Mouse (Mus musculus): Measurements from ENCODE around the gene Vps37b.

The Vps37b gene

DNA sequence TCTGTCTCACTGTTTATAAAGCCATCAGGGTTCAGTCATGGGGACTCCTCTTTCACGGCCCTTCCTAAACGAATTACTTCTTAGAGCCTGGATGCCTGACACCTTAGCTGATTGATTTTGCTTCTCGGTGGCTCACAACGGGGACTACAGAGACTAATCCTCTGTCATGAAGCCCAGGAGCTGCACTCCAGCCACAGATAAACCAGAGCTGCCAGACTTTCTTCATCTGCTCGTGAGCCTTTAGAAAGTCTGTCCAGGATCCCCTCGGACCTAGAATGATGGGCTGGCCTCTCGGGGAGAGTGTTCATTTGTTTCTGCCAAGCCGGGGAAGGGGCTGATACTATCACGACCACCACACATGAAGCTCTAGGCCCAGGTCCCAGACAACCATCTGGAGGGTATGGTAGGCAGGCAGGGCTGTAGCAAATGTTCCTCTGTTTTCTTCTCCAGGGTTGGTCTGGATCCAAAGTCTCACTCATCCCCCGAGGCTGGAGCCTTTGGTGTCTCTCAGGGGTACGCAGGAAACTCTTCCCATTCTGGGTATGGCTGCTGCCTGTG, 13.5 kb upstream of the Vps37b start:
- no peak for DNase-seq (ENCODE audit: low read depth)

DNA sequence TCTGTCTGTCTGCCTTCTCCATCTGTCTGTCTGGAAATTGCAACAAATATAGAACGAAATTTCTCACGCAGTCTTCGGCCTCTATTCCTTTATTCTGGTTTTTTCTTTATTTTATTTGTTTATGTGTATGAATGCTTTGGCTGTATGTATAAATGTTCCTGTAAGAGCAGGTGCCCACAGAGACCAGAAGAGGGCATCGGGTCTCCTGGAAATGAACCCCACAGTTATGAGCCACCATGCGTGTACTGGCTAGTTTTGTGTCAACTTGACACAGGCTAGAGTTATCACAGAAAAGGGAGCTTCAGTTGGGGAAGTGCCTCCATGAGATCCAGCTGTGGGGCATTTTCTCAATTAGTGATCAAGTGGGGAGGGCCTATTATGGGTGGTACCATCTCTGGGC, 11.9 kb upstream of the Vps37b start:
- DNase-seq (ENCODE audit: low read depth), result no peak

DNA sequence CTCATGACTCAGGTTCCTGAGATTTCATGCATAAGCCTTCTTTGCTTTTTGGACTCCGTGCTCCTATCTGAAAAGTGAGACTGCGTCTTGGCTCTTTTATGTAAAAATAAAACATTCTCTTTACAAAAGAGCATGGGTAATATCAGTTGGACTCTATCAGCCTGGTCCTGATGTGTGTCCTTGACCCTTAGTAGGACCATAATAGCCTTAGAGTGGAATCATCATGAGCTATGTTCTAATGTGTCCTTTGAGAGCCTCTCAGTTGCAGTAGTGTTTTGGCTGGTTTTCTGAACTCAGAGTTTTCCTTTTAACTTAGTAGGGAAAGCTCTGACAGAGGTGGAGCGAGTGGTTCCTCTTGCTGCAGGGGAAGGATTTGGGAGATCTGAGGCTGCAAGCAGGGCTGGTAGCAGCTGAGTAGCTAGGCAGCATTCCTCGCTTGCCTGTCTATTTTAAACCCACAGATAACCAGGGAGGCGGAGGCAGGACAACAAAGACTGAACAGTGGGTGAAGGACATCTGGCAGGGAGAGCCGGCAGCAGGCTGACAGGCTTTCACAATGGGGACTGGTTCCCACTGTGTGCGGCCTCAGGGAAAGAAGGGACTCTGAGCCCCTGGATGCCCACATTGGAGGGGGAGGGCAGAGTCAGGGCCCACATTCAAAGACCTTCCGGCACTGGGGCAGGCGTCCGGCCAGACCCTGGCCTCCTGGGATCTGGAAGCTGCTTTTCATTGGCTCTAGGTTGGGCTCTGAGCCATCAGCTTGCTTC, 11.3 kb upstream of the Vps37b start:
- no peak for DNase-seq (ENCODE audit: low read depth)

DNA sequence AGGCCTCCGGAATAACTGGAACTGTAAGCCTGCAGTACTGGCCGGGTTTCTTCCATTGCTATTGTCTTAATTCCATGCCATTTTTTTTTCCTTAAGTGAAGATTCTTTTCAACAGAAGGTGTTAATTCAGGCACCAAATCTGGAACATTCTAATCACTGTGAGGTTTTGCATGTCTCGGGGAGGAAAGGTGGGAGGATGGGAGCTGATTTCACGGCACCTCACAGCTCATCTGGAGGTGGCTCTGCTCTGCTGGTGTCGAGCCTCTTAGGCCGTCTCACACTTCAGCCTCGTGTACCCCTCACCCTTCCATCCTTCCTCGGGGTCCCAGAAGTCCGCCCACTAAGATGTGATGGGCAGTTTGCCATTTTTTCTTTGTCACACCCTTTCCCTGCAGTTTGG, 9.0 kb upstream of the Vps37b start:
- no peak for DNase-seq (ENCODE audit: low read depth)

DNA sequence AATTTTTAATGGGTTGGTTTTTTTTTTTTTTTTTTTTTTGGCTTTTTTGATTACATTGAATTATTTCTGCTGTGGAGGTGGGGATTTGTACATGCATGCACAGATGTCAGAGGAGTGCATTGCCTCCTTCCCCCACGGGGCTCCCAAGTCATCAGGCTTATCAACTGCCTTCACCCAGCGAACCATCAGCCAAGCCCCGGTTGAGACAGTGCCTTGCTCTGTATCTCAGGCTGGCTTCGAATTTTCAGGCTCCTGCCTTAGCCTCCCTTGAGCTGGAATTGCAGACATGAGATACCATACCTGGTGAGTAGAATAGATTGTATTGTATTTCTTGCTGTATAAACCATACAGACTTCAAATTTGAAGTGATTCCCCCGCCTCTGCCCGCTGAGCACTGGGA, 7.5 kb upstream of the Vps37b start:
- DNase-seq (ENCODE audit: low read depth), result no peak

DNA sequence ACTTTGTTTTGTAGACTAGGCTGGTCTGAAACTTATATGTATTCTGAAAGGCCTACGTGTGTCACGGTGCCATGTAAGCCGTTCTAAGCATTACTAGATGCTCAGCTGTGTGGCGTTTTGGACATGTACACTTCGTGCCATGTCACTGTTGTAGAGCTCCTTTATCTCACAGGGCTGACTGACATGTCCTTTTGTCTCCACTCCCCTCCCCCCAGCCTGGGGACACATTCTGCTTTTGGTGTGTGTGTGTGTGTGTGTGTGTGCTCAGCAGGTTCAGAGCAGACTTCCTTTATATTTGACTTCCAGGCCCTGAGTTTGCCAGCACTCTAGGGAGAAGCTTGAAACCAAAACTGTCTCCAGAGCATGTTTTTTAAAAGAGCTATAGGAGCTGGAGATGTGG, 4.8 kb upstream of the Vps37b start:
- no peak for DNase-seq (ENCODE audit: low read depth)

DNA sequence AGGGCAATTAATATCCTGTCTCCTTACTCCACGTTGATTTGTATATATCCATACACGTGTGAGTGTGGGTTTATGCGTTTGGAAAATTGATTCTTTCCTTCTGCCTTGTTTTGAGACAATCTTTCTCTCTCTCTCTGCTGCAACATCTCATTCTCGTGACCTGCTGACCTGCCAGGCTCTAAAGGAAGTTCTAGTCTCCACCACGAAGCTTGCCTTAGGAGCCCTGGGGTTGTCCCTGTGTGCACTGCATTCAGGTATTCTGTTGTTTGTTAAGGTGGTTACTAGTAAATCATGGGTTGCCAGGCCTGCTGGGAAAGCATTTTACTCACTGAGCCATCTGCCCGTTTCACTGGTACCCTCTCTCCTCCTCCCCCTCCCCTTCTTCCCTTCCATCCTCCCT, 4.3 kb upstream of the Vps37b start:
- no peak for DNase-seq (ENCODE audit: low read depth)

DNA sequence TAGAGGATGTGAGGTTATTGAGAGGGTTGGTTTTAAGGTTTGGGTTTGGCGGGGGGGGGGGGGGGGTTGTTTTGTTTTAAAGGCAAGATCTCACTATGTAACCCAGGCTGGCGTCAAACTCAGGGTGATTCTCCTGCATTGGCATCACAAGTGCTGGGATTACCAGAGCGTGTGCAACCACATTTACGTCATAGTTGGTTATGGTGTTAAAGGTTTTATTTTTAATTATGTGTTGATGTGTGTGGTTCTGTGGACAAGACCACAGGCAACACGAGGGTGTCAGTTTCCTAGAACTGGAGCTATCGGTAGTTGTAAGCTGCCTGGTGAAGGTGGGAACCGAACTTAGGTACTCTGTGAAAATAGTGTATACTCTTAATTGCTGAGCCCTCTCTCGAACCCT, 3.7 kb upstream of the Vps37b start:
- DNase-seq (ENCODE audit: low read depth), result no peak

DNA sequence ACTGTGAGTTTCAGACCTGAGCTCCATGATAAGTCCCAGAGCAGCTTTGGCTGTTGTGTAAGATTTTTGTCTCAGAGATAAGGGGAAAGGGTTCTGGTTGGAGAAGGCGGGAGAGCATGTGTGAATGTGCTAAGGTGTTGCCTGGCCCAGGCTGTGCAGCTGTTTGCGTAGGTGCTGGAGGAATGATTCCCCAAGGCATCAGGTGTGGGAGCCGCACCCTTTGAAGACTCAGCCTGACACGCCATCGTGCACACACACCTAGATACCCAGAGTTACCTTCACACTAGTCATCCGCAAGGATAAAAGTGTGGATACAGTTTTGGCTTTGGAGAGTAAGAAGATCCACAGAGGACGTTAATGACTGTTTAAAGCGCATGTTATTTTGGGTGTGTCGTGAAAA, 3.3 kb upstream of the Vps37b start:
- DNase-seq (ENCODE audit: low read depth), result no peak

DNA sequence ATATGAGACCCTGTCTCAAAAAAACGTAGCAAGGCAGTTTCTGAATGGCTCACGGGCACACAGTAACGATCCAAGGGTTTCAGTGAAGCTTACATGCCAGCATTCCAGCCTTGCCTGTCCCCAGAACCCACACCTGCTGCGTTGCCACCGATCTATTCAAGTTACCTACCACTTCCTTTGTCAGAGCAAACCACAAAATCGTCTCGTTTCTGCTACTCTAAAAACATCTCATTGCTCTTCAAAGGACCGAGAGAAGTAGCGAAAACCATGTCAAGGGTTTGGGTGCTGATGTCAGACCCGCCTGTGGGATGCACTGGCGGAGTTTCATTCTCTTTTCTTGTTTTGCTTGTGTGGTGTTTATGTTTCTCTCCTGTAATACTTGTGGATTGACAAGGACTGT, 2.4 kb upstream of the Vps37b start:
- no peak for DNase-seq (ENCODE audit: low read depth)

DNA sequence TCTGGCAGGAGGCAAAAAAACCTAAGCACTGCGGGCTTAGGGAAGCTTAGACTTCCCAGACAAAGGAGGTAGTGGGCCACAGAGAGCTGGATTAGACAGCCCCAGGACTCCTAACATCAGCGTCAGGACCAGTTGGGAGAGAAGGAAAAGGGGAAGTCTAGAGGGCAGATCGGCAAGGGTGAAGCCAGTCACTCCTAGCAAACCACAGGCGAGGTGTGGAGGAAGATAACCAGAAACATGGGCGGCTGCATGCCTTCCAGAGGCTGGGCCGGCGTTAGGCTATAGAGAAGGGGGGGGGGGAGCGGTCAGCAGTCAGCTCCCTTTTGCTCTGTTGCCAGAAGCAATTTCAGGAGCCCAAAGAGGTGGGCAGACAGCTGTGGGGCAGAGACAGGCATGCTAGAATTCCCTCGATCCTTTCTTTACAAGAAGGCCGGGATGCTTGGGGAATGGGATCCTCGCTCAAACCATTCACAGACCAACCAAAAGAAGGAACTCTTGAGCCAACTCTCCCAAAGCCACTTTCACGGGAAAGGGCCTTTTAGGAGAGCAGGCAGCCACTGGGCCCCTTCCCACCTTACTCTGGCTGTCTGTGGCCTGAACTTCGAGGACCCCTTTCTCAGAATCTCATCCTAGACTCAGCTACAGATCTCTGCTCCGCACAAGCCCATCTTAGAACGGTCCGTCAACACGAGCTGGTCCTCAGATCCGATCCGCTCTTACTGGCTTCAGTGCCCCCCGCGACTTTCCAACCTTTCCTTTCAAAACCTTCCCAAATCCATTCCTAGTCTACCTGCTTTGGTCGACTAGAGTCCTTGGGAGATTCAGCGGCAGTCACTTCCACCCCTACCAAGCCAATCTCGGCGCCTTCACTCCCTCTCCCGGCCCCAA, 758 bp downstream of the Vps37b start:
- no peak for DNase-seq (ENCODE audit: low read depth)

DNA sequence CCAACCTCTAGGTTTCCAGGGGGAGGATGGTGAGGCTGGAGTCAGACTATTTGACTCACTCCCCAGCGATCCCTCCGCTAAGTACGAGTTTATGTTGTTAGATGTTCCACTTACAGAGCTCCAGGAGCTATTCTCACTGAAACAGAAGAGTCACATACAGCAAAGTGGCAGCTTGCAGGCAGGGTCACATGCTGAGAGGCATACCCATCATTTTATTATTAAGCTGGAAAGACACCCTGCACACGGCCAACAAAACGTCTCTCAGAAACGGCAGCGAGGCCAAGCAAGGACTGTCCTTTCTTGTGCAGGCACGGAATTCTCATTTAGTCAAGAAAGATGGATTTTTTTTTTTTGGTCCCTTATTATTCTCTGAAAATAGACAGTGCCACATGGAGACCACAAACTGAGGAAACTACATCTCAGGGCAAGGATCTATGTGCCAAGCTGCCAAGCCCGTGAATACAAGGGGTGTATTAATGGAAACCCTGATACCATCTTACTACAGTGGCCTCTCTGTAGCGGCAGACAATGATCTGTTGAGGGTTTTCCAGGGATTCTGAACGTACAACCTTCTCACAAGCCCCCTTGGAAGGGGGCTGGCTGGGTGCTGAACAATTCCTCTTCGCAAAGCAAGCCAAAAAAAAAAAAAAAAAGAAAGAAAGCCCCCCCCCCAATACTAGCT, 1.5 kb downstream of the Vps37b start:
- no peak for DNase-seq (ENCODE audit: low read depth)

DNA sequence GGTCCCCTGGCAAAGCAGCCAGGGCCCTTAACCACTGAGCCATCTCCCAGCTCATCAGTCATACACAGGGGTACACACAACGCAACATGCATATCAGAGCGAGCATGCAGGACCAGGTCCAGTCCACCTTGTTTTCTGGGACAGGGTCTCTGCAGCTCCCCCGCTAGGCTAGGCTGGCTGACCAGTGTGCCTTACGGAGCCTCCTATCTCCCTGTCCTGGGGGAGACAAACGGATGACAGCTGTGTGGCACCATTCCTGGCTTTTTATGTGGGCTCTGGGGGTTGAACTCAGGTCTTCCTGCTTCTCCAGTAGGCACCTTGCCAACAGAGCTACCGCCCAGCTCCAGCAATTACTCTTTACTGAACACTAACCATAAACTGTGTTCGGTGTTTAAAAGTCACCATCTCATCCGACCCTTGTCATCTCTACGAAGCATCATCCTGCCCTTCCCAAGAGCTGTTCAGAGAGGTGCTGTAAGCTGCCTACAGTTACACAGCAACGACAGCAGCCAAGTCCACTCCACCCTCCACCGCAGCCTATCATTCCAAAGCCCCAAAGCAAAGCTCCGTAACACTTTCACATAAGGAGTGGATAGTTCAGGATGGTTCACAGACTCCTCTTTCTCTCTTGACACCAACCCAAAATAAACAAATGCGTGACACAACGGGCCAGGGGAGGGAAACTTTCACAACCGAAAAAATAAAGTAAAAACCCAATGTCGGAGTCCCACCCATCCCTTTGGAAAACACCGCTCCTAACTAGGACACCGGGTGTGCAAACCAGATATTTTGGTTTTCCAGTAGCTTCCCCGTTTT, 2.6 kb downstream of the Vps37b start:
- no peak for DNase-seq (ENCODE audit: low read depth)

DNA sequence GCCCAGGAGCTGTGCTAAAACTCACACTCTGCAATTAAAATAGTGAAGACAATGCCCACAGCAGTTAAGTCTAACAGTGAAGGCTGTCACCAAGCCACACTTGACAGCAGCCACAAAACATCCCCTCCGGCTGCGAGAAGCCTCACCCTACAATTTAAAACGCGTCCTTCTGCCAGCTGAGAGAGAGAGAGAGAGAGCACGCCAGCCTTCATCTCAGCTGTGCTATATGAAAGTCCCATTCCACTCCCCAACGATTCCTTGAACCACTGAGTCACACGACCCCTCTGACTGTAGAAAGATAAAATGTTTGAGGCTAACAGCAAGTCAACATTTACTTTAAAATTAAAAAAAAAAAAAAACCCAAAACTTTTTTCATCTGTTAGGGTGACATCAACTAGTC, 3.4 kb downstream of the Vps37b start:
- no peak for DNase-seq (ENCODE audit: low read depth)

DNA sequence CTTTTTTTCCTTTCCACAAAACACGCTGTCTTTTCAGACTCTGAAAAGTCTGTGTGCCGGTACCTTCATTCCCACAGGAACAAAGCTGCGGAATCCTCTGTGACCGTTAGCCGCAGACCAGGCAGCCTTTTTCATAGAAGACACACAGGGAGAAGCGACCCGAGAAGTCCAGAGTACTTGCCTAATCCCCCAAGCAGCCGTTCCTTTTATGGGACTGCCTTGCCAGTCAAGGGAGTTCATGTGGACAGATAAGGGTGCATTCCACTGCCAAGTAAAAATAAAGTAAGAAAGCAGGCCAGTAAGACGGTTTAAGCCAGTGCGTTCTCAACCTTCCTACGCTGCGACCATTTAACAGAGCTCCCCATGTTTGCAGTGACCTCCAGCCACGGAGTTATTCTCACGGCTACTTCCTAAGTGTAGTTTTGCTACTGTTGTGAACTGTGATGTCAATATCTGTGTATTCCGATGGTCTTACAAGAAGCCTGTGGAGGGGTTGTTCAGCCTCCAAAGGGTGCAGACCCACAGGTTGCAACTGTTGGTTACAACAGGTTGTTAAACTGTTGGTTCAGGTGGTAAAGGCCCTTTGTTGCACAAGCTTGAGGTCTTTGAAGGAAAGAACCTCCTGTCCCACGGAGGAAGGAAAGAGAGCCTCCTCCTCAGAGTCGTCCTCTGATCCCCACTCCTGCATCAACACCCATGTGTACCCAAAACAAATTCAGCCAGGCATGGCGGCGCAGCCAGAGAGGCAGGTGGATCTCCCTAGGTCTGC, 4.2 kb downstream of the Vps37b start:
- no peak for DNase-seq (ENCODE audit: low read depth)

DNA sequence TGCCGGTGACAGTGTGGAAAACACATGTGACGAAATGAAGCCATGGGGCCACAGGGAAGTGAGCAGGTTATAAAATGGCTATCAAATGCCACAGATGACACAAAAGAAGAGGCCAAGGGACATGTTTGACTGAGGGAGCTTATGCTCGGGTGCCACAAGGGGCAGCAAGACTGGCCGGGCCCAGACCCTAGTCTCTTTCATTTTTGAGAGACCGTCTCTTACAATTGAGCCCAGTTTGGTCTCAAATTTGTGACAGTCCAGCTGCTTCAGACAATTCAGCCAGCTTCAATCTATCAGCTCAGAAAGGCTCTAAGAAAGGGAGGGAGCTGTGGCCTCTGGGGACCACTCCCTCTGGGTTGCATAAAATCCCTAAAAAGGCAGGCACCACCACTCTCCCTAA, 5.5 kb downstream of the Vps37b start:
- DNase-seq (ENCODE audit: low read depth), result no peak

DNA sequence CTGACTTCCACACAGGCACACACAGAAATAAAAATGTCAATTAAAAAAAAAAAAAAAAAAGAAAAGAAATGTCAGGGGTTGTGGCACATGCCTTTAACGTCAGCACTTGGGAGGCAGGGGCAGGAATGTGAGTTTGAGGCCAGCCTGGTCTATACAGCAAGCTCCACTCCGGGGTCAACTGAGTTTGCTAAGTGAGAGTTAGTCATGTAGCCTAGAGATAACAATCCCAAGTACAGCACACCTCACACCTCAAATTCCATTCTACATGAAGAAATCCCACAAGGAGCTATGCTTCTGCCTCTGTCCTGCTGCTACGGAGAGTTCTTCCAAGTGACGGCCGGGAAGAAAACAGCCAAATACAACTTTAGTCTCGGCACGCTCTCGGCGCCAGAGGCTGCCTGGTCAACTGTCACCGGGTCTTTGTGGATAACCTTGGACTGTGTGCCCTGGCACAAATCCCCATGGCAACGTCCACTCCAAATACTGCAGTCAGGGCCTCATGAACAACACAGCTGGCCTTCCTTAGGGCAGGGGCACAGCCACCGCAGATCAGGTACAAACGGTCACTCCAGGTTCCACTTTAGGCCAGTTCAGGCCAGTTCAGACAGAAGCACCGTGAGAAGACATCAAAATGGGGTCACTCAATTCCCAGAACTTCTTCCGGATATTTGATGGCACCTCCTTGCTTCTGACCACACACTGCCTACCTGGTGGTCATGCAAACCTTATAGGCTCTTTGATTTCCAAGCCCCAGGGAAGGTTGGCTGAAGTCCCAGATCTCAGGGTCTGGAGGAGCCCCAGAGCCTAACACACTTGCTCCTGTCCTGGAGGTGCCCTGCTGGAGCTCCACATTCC, 6.3 kb downstream of the Vps37b start:
- DNase-seq (ENCODE audit: low read depth), result no peak

DNA sequence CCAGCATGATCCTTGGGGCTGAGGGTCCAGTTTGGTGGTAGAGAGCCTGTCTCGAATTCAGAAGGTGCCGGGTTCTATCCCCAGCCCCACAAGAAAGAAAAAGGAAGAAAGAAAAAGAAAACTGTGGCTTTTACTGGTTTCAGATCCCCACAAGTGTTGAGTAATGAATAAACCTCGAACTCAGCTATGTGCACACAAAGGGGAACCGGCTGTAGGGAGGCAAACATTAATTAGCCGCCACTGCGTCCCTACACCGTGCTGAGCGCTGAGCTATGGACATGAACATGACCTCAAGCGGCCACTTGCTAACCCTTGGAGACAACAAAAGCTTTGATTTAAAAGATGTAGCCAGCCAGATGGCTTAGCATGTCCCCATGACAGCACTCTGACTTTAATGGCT, 6.9 kb downstream of the Vps37b start:
- no peak for DNase-seq (ENCODE audit: low read depth)

DNA sequence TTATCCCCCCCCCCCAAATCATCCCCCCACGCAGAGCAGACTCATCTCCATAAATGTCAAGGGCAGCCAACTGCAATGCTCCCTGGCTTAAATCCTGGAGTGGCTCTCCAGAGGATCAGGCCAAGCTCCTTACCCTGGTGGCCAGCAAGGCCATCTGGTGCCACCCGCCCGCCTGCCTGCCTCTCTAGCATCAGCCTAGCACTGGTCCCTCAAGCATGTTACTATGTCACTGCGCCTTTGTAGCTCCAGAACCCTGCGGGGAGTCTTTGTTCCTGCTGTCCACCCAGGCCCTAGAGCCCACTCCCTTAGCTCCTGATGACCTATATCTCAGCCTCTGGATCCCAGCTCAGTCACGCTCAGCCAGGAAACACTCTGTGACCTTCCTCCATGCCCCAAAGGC, 7.4 kb downstream of the Vps37b start:
- DNase-seq (ENCODE audit: low read depth), result no peak

DNA sequence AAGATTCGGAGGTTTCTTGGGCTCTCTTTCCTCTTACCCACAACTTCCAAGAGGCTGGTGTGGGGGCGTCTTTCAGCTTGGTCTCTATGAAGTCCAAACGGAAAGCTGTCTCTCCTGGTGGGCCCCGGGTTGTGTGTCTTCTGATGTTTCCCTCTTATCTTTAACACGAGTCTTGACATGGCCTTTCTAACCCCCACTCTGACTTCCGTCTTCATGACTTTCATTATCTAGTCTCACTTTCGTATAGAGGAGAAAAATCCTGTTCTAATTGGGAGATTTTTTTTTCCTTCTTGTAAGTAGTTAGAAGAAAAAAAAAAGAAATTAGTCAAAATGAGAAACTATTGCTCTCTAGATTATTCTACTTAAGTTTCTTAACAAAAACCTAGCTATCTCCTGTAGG, 9.7 kb downstream of the Vps37b start:
- DNase-seq (ENCODE audit: low read depth), result no peak

Measured in c-Kit-positive CD71-negative TER-119-negative erythroid progenitor cells, embryonic 14.5 days (primary cell).